Mouse (Mus musculus) kidney, adult 2 months (tissue): ENCODE data around the gene Gmfg. TPM values are rescaled to one million over a fixed set of nuclear protein-coding genes. Genes with fewer than 3 reads are reported as not detected.

ENCODE experiments used
- DNase-seq: peaks from one replicate; pipeline ENCODE4 v3.0.0; 2021
- H3K27ac ChIP-seq: fragments of 200-500 bp; 2 replicates; pipeline ENCODE4 v1.5.1; 2012; ENCODE audit warnings: low read depth, low read length, control low read depth, inconsistent platforms; ENCODE audit not compliant: insufficient read depth
- H3K27me3 ChIP-seq: fragments of 200-500 bp; replicated peaks from 2 replicates; pipeline ENCODE4 v1.6.1; 2012; ENCODE audit warnings: mild to moderate bottlenecking, moderate library complexity, low read length, inconsistent platforms; ENCODE audit not compliant: control insufficient read depth, insufficient read depth
- H3K36me3 ChIP-seq: fragments of 200-500 bp; 2 replicates; pipeline ENCODE4 v1.6.1; 2012; ENCODE audit warnings: mild to moderate bottlenecking, moderate library complexity, low read length, inconsistent platforms; ENCODE audit not compliant: control insufficient read depth, insufficient read depth
- H3K4me1 ChIP-seq: fragments of 200-500 bp; 2 replicates; pipeline ENCODE4 v1.6.1; 2011; ENCODE audit warnings: low read length; ENCODE audit not compliant: control insufficient read depth, insufficient read depth
- H3K4me3 ChIP-seq: fragments of 200-500 bp; 2 replicates; pipeline ENCODE4 v1.5.1; 2011; ENCODE audit warnings: mild to moderate bottlenecking, low read depth, low read length, control low read depth; ENCODE audit not compliant: insufficient read depth
- CTCF ChIP-seq: fragments of 200-500 bp; conservative IDR thresholded peaks from 2 replicates; pipeline ENCODE4 v1.5.1; 2011; ENCODE audit warnings: low read depth, mild to moderate bottlenecking, control low read depth, low read length, moderate library complexity, mixed read lengths; ENCODE audit not compliant: insufficient read depth, insufficient read length
- POLR2A ChIP-seq: fragments of 200-500 bp; IDR thresholded peaks from one replicate; pipeline ENCODE4 v1.6.1; 2011; ENCODE audit warnings: low read depth, low read length, control low read depth
- WGBS: fragments of 180-500 bp; shearing (Covaris S2); methylation state at CpG from one replicate; pipeline ENCODE4 v1.1.7; 2018; 5-methylcytosine and 5-hydroxymethylcytosine counted together
- polyA plus RNA-seq: library from polyadenylated mRNA; depleted of rRNA; stranded (reverse); fragments of >200 nt; gene quantifications from 2 replicates; pipeline ENCODE4 v1.2.3, GENCODE M21; 2012

Gmfg gene
- polyA plus RNA-seq, 1 experiment = 14.5 TPM

DNA sequence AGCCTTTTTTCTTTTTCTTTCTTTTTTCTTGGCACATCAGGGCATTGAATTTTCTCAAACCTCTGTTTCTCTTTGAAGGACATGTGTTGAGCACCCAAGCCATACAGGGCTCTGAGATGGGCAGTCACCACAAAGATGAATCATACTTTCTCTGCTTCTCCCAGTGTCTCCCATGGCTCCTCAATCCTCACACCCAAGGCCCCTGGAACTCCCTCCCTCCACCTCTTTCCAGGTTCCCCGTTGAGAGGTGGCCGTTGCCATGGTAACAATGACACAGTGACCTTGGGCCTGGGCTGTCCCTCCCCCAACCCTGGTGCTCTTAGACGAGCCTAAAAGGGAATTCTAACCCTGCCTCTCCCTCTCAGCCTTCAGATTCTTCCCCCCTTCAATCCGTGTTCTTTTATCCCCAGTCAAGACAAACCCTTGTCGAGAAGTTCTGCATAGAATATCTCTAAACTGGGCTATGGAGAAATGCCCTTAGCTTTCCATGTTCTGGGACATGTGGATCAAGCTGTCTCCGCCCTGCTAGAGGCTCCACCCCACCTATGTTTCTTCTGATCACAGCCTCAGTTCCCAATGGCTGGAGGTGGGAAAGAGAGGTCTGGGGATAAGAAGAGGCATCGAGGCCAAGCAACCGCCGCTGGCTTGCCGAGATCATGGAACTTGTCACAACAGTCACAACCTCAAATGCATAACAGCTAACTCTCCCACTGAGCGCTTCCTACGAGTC, 10.0 kb downstream of the Gmfg start:
- WGBS = 41% methylated on average over 12 of the region's 12 CpGs
- Histone ChIP-seq H3K27me3 (no peaks in the 10 kb centered on the region), H3K36me3 (no peaks in the 10 kb centered on the region), H3K27ac (peak overlapping the region; percentile 55), H3K4me3 (no peak overlapping the region), H3K4me1 (no peaks in the 10 kb centered on the region)
- no peak for TF ChIP-seq CTCF
- TF ChIP-seq POLR2A = no peak
- peak; percentile 33 for DNase-seq

DNA sequence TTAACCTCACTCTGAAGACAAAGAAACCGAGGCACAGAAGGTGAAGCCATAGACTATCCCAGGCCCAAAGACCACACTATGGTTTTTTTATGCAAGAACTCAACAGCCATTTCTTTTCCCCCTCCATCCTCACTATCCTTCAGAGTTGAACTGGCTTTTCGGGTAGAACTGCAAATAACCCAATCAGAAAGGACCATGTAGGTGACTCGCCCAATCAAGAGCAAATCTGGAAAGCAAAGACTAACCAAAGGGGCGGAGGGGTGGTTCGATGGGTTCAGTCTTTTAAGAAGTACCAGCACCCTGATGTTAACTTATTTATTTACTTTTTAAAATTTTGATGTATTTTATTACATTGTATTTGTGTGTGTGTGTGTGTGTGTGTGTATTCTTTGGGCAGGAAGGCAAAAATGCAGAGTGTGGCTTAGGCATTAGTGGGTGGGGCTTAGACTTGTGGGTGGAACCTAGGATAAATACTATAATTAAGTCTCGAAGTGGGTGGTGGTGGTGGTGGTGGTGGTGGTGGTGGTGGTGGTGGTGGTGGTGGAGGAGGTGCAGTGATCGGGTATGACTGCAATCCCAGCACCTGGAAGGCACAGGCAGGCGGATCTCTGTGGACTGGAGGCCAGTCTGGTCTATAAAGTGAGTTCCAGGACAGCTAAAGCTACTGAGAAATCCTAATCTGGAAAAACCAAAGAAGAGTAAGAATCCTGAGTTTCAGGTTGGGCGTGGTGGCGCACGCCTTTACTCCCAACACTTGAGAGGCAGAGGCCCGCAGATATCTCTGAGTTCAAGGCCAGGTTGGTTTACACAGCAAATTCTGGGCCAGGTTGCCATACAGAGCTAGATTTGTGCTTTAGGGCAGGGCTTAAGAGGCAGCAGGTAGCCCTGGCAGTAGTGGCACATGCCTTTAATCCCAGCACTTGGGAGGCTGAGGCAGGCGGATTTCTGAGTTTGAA, 10.9 kb downstream of the Gmfg start:
- H3K27me3 ChIP-seq = no peaks in the 10 kb centered on the region
- 79% methylated on average over 13 of the region's 13 CpGs for WGBS
- TF ChIP-seq CTCF (no peak), POLR2A (no peak)

DNA sequence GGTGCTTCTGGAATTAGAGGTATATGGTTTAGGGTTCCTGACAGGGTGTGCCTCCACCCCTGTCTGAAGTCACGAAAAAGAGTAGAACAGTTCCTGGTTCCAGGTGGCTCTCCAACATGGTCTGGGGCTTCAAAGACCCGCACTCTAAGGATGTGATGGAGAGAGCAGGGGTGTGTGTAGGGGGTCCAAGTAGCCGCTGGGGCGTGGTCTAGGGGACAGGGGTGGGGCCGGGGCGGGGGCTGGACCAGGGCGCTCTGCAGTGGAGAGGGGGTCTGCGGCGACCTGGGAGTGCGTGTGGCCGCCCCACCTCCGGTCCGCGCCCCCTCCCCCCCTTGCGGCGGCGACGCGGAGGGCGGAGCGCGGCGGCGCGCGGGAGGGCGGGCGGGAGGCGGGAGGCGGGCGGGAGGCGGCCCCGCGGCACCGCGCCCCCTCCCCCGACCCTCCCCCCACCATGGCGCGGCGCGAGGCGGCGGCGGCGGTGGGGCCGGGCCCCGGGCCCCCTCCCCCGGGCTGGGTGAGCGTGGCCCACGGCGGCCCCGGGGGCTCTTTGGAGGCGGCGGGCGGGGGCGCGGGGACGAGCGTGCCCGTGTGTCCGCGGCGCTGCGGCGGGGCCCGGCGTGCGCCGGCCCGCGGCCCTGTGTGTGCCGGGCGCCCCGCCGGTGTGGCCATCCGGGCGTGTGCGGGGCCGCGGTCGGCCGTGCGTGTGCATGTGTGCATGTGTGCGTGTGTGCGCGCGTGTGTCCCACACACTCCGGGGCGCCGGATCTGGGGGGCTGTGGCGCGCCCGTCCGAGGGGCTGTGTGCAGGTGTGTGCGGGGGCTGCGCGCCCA, 14.5 kb downstream of the Gmfg start, which contains the start of gene Lrfn1:
Lrfn1 (plus strand) TSS at position 450 of the 830 bp plus-strand sequence.
- TF ChIP-seq CTCF (no peak), POLR2A (no peak)

More for the DNA sequence above, 10.9 kb downstream of the Gmfg start:
- H3K27ac ChIP-seq = no peak overlapping the region
- DNase-seq = no peak
- H3K36me3 ChIP-seq = no peaks in the 10 kb centered on the region
- H3K4me1 ChIP-seq = no peaks in the 10 kb centered on the region
- H3K4me3 ChIP-seq = no peak overlapping the region

DNA sequence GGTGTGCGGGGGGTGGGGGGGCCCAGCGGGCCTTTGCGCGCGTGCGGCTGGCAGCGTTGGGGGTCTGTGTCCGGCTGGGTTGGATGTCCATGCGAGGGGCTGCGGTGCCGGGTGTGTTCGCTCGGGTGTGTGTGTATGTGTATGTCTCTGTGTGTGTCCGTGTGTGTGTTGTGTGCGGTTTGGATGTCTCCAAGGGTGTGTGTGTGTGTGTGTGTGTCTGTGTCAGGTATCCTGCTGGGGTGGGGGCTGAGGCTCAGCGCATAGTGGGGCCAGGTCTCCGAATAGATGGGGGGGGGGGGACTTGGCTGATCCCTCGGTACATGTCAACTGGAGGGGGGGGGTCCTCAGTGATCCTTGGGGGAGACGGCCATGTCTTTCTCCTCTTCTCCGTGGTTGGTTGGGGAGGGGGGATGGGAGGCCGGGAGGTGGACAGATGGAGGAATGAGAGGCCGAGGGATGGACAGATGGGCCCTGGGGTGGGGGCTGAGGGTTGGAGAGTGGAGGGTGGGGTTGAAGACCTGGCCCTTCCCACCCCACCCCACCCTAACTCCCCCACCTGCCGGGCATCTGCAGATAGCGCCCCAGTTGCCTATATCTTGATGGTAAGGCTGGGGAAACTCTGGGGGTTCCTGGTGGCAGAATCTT, 15.2 kb downstream of the Gmfg start:
- 4% methylated on average over 24 of the region's 24 CpGs for WGBS
- DNase-seq = no peak
- no peak for TF ChIP-seq POLR2A
- no peak for TF ChIP-seq CTCF
- no peaks in the 10 kb centered on the region for H3K36me3 ChIP-seq
- H3K27me3 ChIP-seq = no peaks in the 10 kb centered on the region
- H3K4me1 ChIP-seq = no peaks in the 10 kb centered on the region
- no peak overlapping the region for H3K27ac ChIP-seq
- peak overlapping the region; percentile 78 for H3K4me3 ChIP-seq

More for the DNA sequence above, 14.5 kb downstream of the Gmfg start, which contains the start of gene Lrfn1:
- Histone ChIP-seq H3K27ac (no peak within 1 kb of the TSS), H3K36me3 (no peaks in the 10 kb centered on the region), H3K27me3 (no peaks in the 10 kb centered on the region), H3K4me1 (no peaks in the 10 kb centered on the region), H3K4me3 (peak within 1 kb of the TSS; percentile 78)
- DNase-seq = no peak
- WGBS = 7% methylated on average over 54 of the region's 97 CpGs

DNA sequence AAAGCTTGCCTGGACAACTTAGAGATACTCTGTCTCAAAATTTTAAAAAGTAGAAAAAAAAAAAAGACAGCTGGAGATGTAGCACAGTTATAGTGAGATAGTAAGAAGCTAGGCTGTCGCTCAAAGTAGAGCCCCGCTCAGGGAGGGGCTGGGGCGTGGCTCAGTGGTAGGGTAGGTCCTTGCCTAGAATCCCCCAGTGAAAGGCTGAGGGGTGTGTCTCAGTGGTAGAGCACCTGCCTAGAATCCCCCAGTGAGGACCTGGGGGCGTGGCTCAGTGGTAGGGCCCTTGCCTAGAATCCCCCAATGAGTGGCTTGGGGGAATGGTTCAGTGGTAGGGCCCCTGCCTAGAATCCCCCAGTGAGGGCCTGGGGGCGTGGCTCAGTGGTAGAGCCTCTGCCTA, 23.1 kb downstream of the Gmfg start:
- no peak for TF ChIP-seq CTCF
- TF ChIP-seq POLR2A = no peak
- no peaks in the 10 kb centered on the region for H3K36me3 ChIP-seq
- H3K4me3 ChIP-seq = no peak overlapping the region
- no peaks in the 10 kb centered on the region for H3K27me3 ChIP-seq
- WGBS = 98% methylated on average over 5 of the region's 5 CpGs
- no peak for DNase-seq
- H3K27ac ChIP-seq = no peak overlapping the region
- H3K4me1 ChIP-seq = no peaks in the 10 kb centered on the region

DNA sequence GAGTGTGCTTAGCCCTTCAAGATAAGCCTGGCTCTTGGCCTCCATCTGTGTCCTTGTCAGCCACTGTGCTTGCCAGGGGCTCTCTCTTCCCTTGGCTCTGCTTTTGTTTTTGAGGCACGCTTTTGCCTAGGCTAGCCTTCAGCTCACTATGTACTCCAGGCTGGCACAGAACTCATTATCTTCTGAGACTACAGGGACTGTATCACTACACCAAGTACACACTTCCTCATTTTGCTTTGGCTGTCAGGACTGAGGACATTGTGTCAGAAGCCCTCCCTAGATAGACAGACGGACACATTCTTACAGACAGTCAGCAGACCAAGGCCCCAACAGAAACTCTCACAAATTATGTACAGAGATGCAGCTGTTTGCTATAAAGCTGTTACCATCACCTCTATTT, 25.5 kb downstream of the Gmfg start:
- H3K27ac ChIP-seq = no peak overlapping the region
- H3K4me3 ChIP-seq = no peak overlapping the region
- WGBS = 98% methylated on average over 2 of the region's 2 CpGs
- H3K27me3 ChIP-seq = no peaks in the 10 kb centered on the region
- TF ChIP-seq CTCF (no peak), POLR2A (no peak)
- no peak for DNase-seq
- no peaks in the 10 kb centered on the region for H3K4me1 ChIP-seq
- no peaks in the 10 kb centered on the region for H3K36me3 ChIP-seq
